Mouse (Mus musculus) embryonic facial prominence, embryonic 14.5 days (tissue): ENCODE data around the gene Ccdc84. TPM values are rescaled to one million over a fixed set of nuclear protein-coding genes. Genes with fewer than 3 reads are reported as not detected.
"Not testable (repeated sequence)": the region's sequence is repeated elsewhere in the genome, so short reads cannot be mapped to it uniquely, and the experiment has no call there.

Source experiments
- ATAC-seq: fragments of 200-750 bp; cut with Nextera tagmentation; 2 replicates; pipeline ENCODE4 v1.8.0; 2017; ENCODE audit warnings: low read depth, moderate number of reproducible peaks, moderate TSS enrichment
- DNase-seq: peaks from one replicate; pipeline ENCODE4 v3.0.0-alpha.2; 2015; ENCODE audit warnings: low spot score
- H3K27ac ChIP-seq: fragments of 300-500 bp; sonication (generic); replicated peaks from 2 replicates; pipeline ENCODE4 v1.5.1; 2014; ENCODE audit warnings: low read depth, mild to moderate bottlenecking, low read length, moderate library complexity
- H3K27me3 ChIP-seq: fragments of 300-500 bp; sonication (generic); replicated peaks from 2 replicates; pipeline ENCODE4 v1.6.1; 2014; ENCODE audit warnings: low read length; ENCODE audit not compliant: control insufficient read depth, insufficient read depth
- H3K36me3 ChIP-seq: fragments of 300-500 bp; sonication (generic); 2 replicates; pipeline ENCODE4 v1.6.1; 2014; ENCODE audit warnings: low read length, mixed read lengths; ENCODE audit not compliant: control insufficient read depth, insufficient read depth
- H3K4me1 ChIP-seq: fragments of 300-500 bp; sonication (generic); 2 replicates; pipeline ENCODE4 v1.6.1; 2014; ENCODE audit warnings: antibody characterized with exemption, low read length; ENCODE audit not compliant: control insufficient read depth, insufficient read depth
- H3K4me2 ChIP-seq: fragments of 300-500 bp; sonication (generic); 2 replicates; pipeline ENCODE4 v1.6.1; 2014; ENCODE audit warnings: low read depth, mild to moderate bottlenecking, low read length, moderate library complexity, mixed read lengths
- H3K4me3 ChIP-seq: fragments of 300-500 bp; sonication (generic); 2 replicates; pipeline ENCODE4 v1.5.1; 2014; ENCODE audit warnings: low read depth, mild to moderate bottlenecking, low read length
- H3K9ac ChIP-seq: fragments of 300-500 bp; sonication (generic); 2 replicates; pipeline ENCODE4 v1.6.1; 2014; ENCODE audit warnings: low read depth, mild to moderate bottlenecking, low read length, moderate library complexity, mixed read lengths
- H3K9me3 ChIP-seq: fragments of 300-500 bp; sonication (generic); 2 replicates; pipeline ENCODE4 v1.6.1; 2016; ENCODE audit warnings: low read length; ENCODE audit not compliant: control insufficient read depth
- WGBS: fragments of 180-500 bp; shearing (Covaris S2); extraction: QIAGEN DNeasy Blood & Tissue Kit; methylation state at CpG from one replicate; pipeline ENCODE4 v1.1.7; 2014; 5-methylcytosine and 5-hydroxymethylcytosine counted together
- polyA plus RNA-seq: library from polyadenylated mRNA; unstranded; fragments of >200 nt; fragmentation: Nextera tagmentation; extraction: Ambion mirVana; gene quantifications from 2 replicates; pipeline ENCODE4 v1.2.1, GENCODE M21; 2014

The Ccdc84 gene
- polyA plus RNA-seq, result 19.4 and 23.6 TPM in 2 replicates

- H3K4me1 ChIP-seq, result peaks cover 4% of the 10 kb centered on the region; the same call in 1 of the 2 replicates
- no peak for DNase-seq
- H3K9ac ChIP-seq, result peak within 1 kb of the TSS; percentile 83
- H3K27ac ChIP-seq, result peak within 1 kb of the TSS; percentile 84
- H3K9me3 ChIP-seq, result 0 out of 2 replicates have a peak, but pooled peaks cover 3% of the 10 kb centered on the region
- H3K4me2 ChIP-seq, result peak within 1 kb of the TSS; percentile 86
- H3K4me3 ChIP-seq, result peak within 1 kb of the TSS; percentile 84
- H3K36me3 ChIP-seq, result peaks cover 11% of the 10 kb centered on the region
- 73% methylated on average over 14 of the region's 14 CpGs for WGBS
- no peak for ATAC-seq
- no peaks in the 10 kb centered on the region for H3K27me3 ChIP-seq
Observed at GRCm38 (mm10) chr9:44418519-44419385, at the start of gene Ccdc84. TSS of gene Ccdc84 (minus strand) at chr9:44418569.

GRCm38 (mm10) chr9:44461950-44462349, 43.6 kb upstream of the Ccdc84 start:
- Histone ChIP-seq H3K27ac (no peak overlapping the region), H3K4me1 (no peaks in the 10 kb centered on the region), H3K4me3 (no peak overlapping the region), H3K27me3 (no peaks in the 10 kb centered on the region), H3K9ac (no peak overlapping the region), H3K4me2 (no peak overlapping the region), H3K36me3 (no peaks in the 10 kb centered on the region), H3K9me3 (no peaks in the 10 kb centered on the region)
- ATAC-seq (no peak), DNase-seq (no peak)
- 76% methylated on average over 5 of the region's 5 CpGs for WGBS

- 8% methylated on average over 11 of the region's 11 CpGs for WGBS
- Histone ChIP-seq H3K27ac (no peak overlapping the region), H3K4me1 (peaks cover 4% of the 10 kb centered on the region; the same call in 1 of the 2 replicates), H3K27me3 (no peaks in the 10 kb centered on the region), H3K9me3 (no peaks in the 10 kb centered on the region), H3K9ac (0 out of 2 replicates have a peak overlapping the region, but pooled peaks have one; percentile 19), H3K36me3 (no peaks in the 10 kb centered on the region), H3K4me3 (no peak overlapping the region), H3K4me2 (peak overlapping the region; percentile 24; the same call in 1 of the 2 replicates)
- ATAC-seq (peak; percentile 92), DNase-seq (peak; percentile 93)
Observed at GRCm38 (mm10) chr9:44457035-44457742, 38.8 kb upstream of the Ccdc84 start.

GRCm38 (mm10) chr9:44454891-44455220, 36.5 kb upstream of the Ccdc84 start, which contains the start of gene Upk2:
TSS of gene Upk2 (minus strand) at chr9:44454976.
- Histone ChIP-seq H3K36me3 (no peaks in the 10 kb centered on the region), H3K4me3 (no peak within 1 kb of the TSS), H3K9ac (no peak within 1 kb of the TSS), H3K27ac (peak within 1 kb of the TSS; percentile 33; the same call in 1 of the 2 replicates), H3K4me2 (peak within 1 kb of the TSS; percentile 11; the same call in 1 of the 2 replicates), H3K9me3 (no peaks in the 10 kb centered on the region), H3K27me3 (no peaks in the 10 kb centered on the region), H3K4me1 (peaks cover 4% of the 10 kb centered on the region; the same call in 1 of the 2 replicates)
- DNase-seq (peak; percentile 32), ATAC-seq (peak; percentile 12; the same call in 1 of the 2 replicates)
- 20% methylated on average over 4 of the region's 4 CpGs for WGBS

GRCm38 (mm10) chr9:44454132-44454890, 35.9 kb upstream of the Ccdc84 start:
- ATAC-seq (peak; percentile 88), DNase-seq (peak; percentile 77)
- WGBS, result 6% methylated on average over 13 of the region's 14 CpGs
- H3K4me2 ChIP-seq, result peak overlapping the region; percentile 11; the same call in 1 of the 2 replicates
- no peaks in the 10 kb centered on the region for H3K36me3 ChIP-seq
- H3K9ac ChIP-seq, result no peak overlapping the region
- no peak overlapping the region for H3K4me3 ChIP-seq
- H3K27ac ChIP-seq, result peak overlapping the region; percentile 33; the same call in 1 of the 2 replicates
- H3K9me3 ChIP-seq, result no peaks in the 10 kb centered on the region
- H3K4me1 ChIP-seq, result peaks cover 4% of the 10 kb centered on the region; the same call in 1 of the 2 replicates
- no peaks in the 10 kb centered on the region for H3K27me3 ChIP-seq

GRCm38 (mm10) chr9:44450387-44450786, 32.0 kb upstream of the Ccdc84 start:
- Histone ChIP-seq H3K27me3 (no peaks in the 10 kb centered on the region), H3K4me3 (no peak overlapping the region), H3K4me2 (no peak overlapping the region), H3K27ac (no peak overlapping the region), H3K9ac (no peak overlapping the region), H3K9me3 (no peaks in the 10 kb centered on the region), H3K36me3 (no peaks in the 10 kb centered on the region), H3K4me1 (peaks cover 4% of the 10 kb centered on the region; the same call in 1 of the 2 replicates)
- DNase-seq (no peak), ATAC-seq (no peak)

GRCm38 (mm10) chr9:44444402-44445025, 26.1 kb upstream of the Ccdc84 start:
- not testable (repeated sequence) for H3K27ac ChIP-seq, ATAC-seq, H3K4me2 ChIP-seq, H3K4me1 ChIP-seq, H3K4me3 ChIP-seq, H3K9ac ChIP-seq, DNase-seq, H3K9me3 ChIP-seq, H3K36me3 ChIP-seq, H3K27me3 ChIP-seq
- WGBS, result 81% methylated on average over 7 of the region's 7 CpGs

- H3K4me1 ChIP-seq, result no peaks in the 10 kb centered on the region
- H3K9ac ChIP-seq, result no peak within 1 kb of the TSS
- WGBS, result 76% methylated on average over 19 of the region's 19 CpGs
- no peaks in the 10 kb centered on the region for H3K9me3 ChIP-seq
- no peaks in the 10 kb centered on the region for H3K36me3 ChIP-seq
- no peak within 1 kb of the TSS for H3K27ac ChIP-seq
- no peaks in the 10 kb centered on the region for H3K27me3 ChIP-seq
- H3K4me2 ChIP-seq, result no peak within 1 kb of the TSS
- ATAC-seq (no peak), DNase-seq (no peak)
- H3K4me3 ChIP-seq, result no peak within 1 kb of the TSS
Observed at GRCm38 (mm10) chr9:44440961-44441360, 22.6 kb upstream of the Ccdc84 start, which contains the start of gene Foxr1. TSS of gene Foxr1 (minus strand) at chr9:44441136.
